Comparison of ENCODE assay signal across 9 mouse cellular contexts in the genomic region with DNA sequence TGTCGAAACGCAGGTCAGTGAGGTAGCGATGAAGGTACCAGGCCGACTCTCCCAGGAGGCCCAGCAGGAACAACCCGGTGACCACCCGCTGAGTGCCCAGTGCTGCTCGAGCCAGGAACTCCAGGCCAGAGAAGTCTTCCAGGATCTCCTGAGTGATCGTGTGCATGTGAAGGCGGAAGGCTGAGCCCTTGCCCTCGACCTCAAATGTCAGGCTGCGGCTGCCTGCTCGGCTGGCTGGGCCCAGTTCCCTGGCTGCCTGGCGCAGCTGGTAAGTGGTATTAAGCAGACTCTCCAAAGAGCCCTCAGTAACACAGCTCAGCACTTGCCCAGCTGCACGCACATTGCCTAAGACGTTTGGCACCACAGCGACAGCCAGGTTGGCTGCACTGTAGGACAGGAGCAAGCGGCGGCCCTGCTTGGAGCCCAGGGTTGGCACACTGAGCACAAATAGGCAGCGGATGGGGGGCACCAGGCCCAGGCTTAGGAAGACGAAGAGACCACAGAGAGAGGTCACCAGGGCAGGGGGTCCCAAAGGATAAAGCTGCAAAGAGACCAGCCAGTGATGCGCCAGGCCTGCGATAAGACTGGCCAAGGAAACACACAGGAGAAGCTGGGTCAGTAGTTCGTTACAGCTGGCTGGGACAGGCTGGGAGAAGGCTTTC. TPM values are rescaled to one million over a fixed set of nuclear protein-coding genes. Genes with fewer than 3 reads are reported as not detected.
A peak's percentile ranks its signal among the peaks of the same experiment; 100 is the strongest.
DNase-seq lines count a peak whose midpoint lies in the region; ATAC-seq and TF ChIP-seq lines count a peak whose summit lies in the region.
"Had no signal": no experiment of that assay in that cellular context is flagged by ENCODE, and none has a peak within 500 bp of the region (broad histone marks: within the 10 kb centered on the region; RNA-seq: fewer than 3 reads in every experiment).

No protein-coding gene starts in this region.

- no peak overlapping the region for H3K9ac ChIP-seq in embryonic facial prominence, embryonic 12.5 days
- 0 out of 2 replicates have a peak overlapping the region, but pooled peaks have one; percentile 14 for H3K9ac ChIP-seq in hindbrain, embryonic 13.5 days
- H3K9ac ChIP-seq in midbrain, embryonic 11.5 days (ENCODE audit: low read length), result no peak overlapping the region
- no peak overlapping the region for H3K9ac ChIP-seq in intestine, postnatal 0 days (ENCODE audit: low read depth, low read length)

- H3K4me3 ChIP-seq in embryonic facial prominence, embryonic 12.5 days, result no peak overlapping the region
- H3K4me3 ChIP-seq in hindbrain, embryonic 13.5 days, result no peak overlapping the region
- no peak overlapping the region for H3K4me3 ChIP-seq in midbrain, embryonic 11.5 days (ENCODE audit: low read depth, low read length)
- H3K4me3 ChIP-seq in intestine, postnatal 0 days (ENCODE audit: low read depth, low read length), result no peak overlapping the region

- peak overlapping the region; percentile 91 for H3K27ac ChIP-seq in embryonic facial prominence, embryonic 12.5 days
- H3K27ac ChIP-seq in hindbrain, embryonic 13.5 days, result peak overlapping the region; percentile 71
- no peak overlapping the region for H3K27ac ChIP-seq in midbrain, embryonic 11.5 days (ENCODE audit: low read depth, low read length)
- no peak overlapping the region for H3K27ac ChIP-seq in intestine, postnatal 0 days (ENCODE audit: low read depth, low read length)

- 57% methylated on average over 23 of the region's 23 CpGs for WGBS in embryonic facial prominence, embryonic 12.5 days
- 57% methylated on average over 23 of the region's 23 CpGs for WGBS in hindbrain, embryonic 13.5 days
- 67% methylated on average over 23 of the region's 23 CpGs for WGBS in midbrain, embryonic 11.5 days
- 79% methylated on average over 23 of the region's 23 CpGs for WGBS in intestine, postnatal 0 days

- H3K27me3 ChIP-seq in embryonic facial prominence, embryonic 12.5 days, result no peaks in the 10 kb centered on the region
- H3K27me3 ChIP-seq in hindbrain, embryonic 13.5 days, result no peaks in the 10 kb centered on the region
- H3K27me3 ChIP-seq in midbrain, embryonic 11.5 days (ENCODE audit: control insufficient read depth, insufficient read depth, low read length), result no peaks in the 10 kb centered on the region
- no peaks in the 10 kb centered on the region for H3K27me3 ChIP-seq in intestine, postnatal 0 days (replicated peaks; ENCODE audit: control insufficient read depth, insufficient read depth, low read length)

- H3K4me2 ChIP-seq in embryonic facial prominence, embryonic 12.5 days (replicated peaks), result peak overlapping the region; percentile 37
- no peak overlapping the region for H3K4me2 ChIP-seq in hindbrain, embryonic 13.5 days
- no peak overlapping the region for H3K4me2 ChIP-seq in midbrain, embryonic 11.5 days
- H3K4me2 ChIP-seq in intestine, postnatal 0 days (replicated peaks; ENCODE audit: low read depth), result no peak overlapping the region

- peak; percentile 51 for DNase-seq in adrenal gland, postnatal 10 days
- no peak for DNase-seq in adrenal gland, adult 8-10 months
- peak; percentile 86 for DNase-seq in midbrain, embryonic 11.5 days (ENCODE audit: low spot score, missing footprints)
- no peak for DNase-seq in urinary bladder, adult 2 months (ENCODE audit: low spot score)

- no peaks in the 10 kb centered on the region for H3K36me3 ChIP-seq in embryonic facial prominence, embryonic 12.5 days
- no peaks in the 10 kb centered on the region for H3K36me3 ChIP-seq in hindbrain, embryonic 13.5 days
- no peaks in the 10 kb centered on the region for H3K36me3 ChIP-seq in midbrain, embryonic 11.5 days (ENCODE audit: control insufficient read depth, insufficient read depth, low read length)
- no peaks in the 10 kb centered on the region for H3K36me3 ChIP-seq in intestine, postnatal 0 days (ENCODE audit: control insufficient read depth, insufficient read depth)

- TF ChIP-seq CTCF in intestine, postnatal 0 days (IDR thresholded peaks at IDR 0.05; ENCODE audit: low read depth), result no peak

- no peaks in the 10 kb centered on the region for H3K9me3 ChIP-seq in embryonic facial prominence, embryonic 12.5 days
- no peaks in the 10 kb centered on the region for H3K9me3 ChIP-seq in hindbrain, embryonic 13.5 days
- no peaks in the 10 kb centered on the region for H3K9me3 ChIP-seq in midbrain, embryonic 11.5 days (ENCODE audit: control insufficient read depth, low read length)
- no peaks in the 10 kb centered on the region for H3K9me3 ChIP-seq in intestine, postnatal 0 days (ENCODE audit: control insufficient read depth)

- peaks cover 30% of the 10 kb centered on the region for H3K4me1 ChIP-seq in embryonic facial prominence, embryonic 12.5 days
- H3K4me1 ChIP-seq in hindbrain, embryonic 13.5 days (replicated peaks), result peaks cover 15% of the 10 kb centered on the region
- 0 out of 2 replicates have a peak, but pooled peaks cover 8% of the 10 kb centered on the region for H3K4me1 ChIP-seq in midbrain, embryonic 11.5 days (ENCODE audit: control insufficient read depth, insufficient read depth, low read length)
- H3K4me1 ChIP-seq in intestine, postnatal 0 days (replicated peaks; ENCODE audit: control insufficient read depth, insufficient read depth, low read length), result no peaks in the 10 kb centered on the region

- peak; percentile 35; the same call in 1 of the 2 replicates for ATAC-seq in embryonic facial prominence, embryonic 12.5 days (ENCODE audit: insufficient number of reproducible peaks, insufficient read depth, low FRiP score, low TSS enrichment)
- ATAC-seq in hindbrain, embryonic 13.5 days (ENCODE audit: low FRiP score), result peak; percentile 18; the same call in 1 of the 2 replicates
- no peak for ATAC-seq in midbrain, embryonic 11.5 days (ENCODE audit: low FRiP score)
- ATAC-seq in erythroid progenitor cell, adult 5-6 weeks (replicated peaks; ENCODE audit: low FRiP score, poor library complexity, severe bottlenecking), result no peak
- no peak for ATAC-seq in intestine, postnatal 0 days

RNA-seq across cellular contexts. Expression of a gene that starts 2.6 kb away (rescaled TPM):
- total RNA-seq in adrenal gland, postnatal 10 days (2021), result under 1 TPM; 0.30 to 0.51 TPM
- total RNA-seq in adrenal gland, adult 8-10 months (2022), result under 1 TPM; 0.14 to 0.17 (median 0.16) TPM
- polyA plus RNA-seq in embryonic facial prominence, embryonic 12.5 days (2016; fragmentation: Nextera tagmentation; extraction: Ambion mirVana), result 0.08 TPM in 2 replicates
- polyA plus RNA-seq in hindbrain, embryonic 13.5 days (2015; fragmentation: Nextera tagmentation; extraction: Ambion mirVana), result 0.04 TPM in 1 of 2 replicates, not detected in the other
- 0.04 and 0.11 TPM in 2 replicates for polyA plus RNA-seq in midbrain, embryonic 11.5 days (2014; fragmentation: Nextera tagmentation; extraction: Ambion mirVana)
- polyA plus RNA-seq in urinary bladder, adult 2 months (2012; rRNA removed), result 0.01 and 0.03 TPM in 2 replicates
- total RNA-seq in erythroid progenitor cell, adult 5-6 weeks (2015; ENCODE audit: low replicate concordance), result not detected in 2 replicates
- not detected in 2 replicates for total RNA-seq in erythroid progenitor cell, adult 5-6 weeks (2017; ENCODE audit: low replicate concordance)
- 1.7 and 1.8 TPM in 2 replicates for polyA plus RNA-seq in intestine, postnatal 0 days (2015; fragmentation: Nextera tagmentation; extraction: Ambion mirVana)
- total RNA-seq: hematopoietic stem cell, adult 5-6 weeks had no signal

RNA-seq across cellular contexts. Expression of a gene that starts 9.6 kb away (rescaled TPM):
- total RNA-seq in adrenal gland, postnatal 10 days (2021), result 1 to 10 TPM; 5.1 to 6.0 TPM
- 1 to 10 TPM; 5.3 to 7.5 (median 6.3) TPM for total RNA-seq in adrenal gland, adult 8-10 months (2022)
- 17.0 and 17.1 TPM in 2 replicates for polyA plus RNA-seq in embryonic facial prominence, embryonic 12.5 days (2016; fragmentation: Nextera tagmentation; extraction: Ambion mirVana)
- 10.8 and 11.3 TPM in 2 replicates for polyA plus RNA-seq in hindbrain, embryonic 13.5 days (2015; fragmentation: Nextera tagmentation; extraction: Ambion mirVana)
- polyA plus RNA-seq in midbrain, embryonic 11.5 days (2014; fragmentation: Nextera tagmentation; extraction: Ambion mirVana), result 24.1 and 25.6 TPM in 2 replicates
- polyA plus RNA-seq in urinary bladder, adult 2 months (2012; rRNA removed), result 2.7 and 3.4 TPM in 2 replicates
- not detected in 2 replicates for total RNA-seq in erythroid progenitor cell, adult 5-6 weeks (2015; ENCODE audit: low replicate concordance)
- total RNA-seq in erythroid progenitor cell, adult 5-6 weeks (2017; ENCODE audit: low replicate concordance), result not detected in 2 replicates
- 0.82 and 0.90 TPM in 2 replicates for polyA plus RNA-seq in intestine, postnatal 0 days (2015; fragmentation: Nextera tagmentation; extraction: Ambion mirVana)
- total RNA-seq: hematopoietic stem cell, adult 5-6 weeks had no signal

RNA-seq across cellular contexts. Expression of a gene that starts 29.1 kb away (rescaled TPM):
- not detected for total RNA-seq in adrenal gland, postnatal 10 days (2021)
- not detected for total RNA-seq in adrenal gland, adult 8-10 months (2022)
- 2.6 and 2.9 TPM in 2 replicates for polyA plus RNA-seq in embryonic facial prominence, embryonic 12.5 days (2016; fragmentation: Nextera tagmentation; extraction: Ambion mirVana)
- 8.1 and 9.3 TPM in 2 replicates for polyA plus RNA-seq in hindbrain, embryonic 13.5 days (2015; fragmentation: Nextera tagmentation; extraction: Ambion mirVana)
- polyA plus RNA-seq in midbrain, embryonic 11.5 days (2014; fragmentation: Nextera tagmentation; extraction: Ambion mirVana), result 9.0 and 10.1 TPM in 2 replicates
- 0.01 TPM in 1 of 2 replicates, not detected in the other for polyA plus RNA-seq in urinary bladder, adult 2 months (2012; rRNA removed)
- not detected in 2 replicates for total RNA-seq in erythroid progenitor cell, adult 5-6 weeks (2015; ENCODE audit: low replicate concordance)
- not detected in 2 replicates for total RNA-seq in erythroid progenitor cell, adult 5-6 weeks (2017; ENCODE audit: low replicate concordance)
- 0.23 and 0.44 TPM in 2 replicates for polyA plus RNA-seq in intestine, postnatal 0 days (2015; fragmentation: Nextera tagmentation; extraction: Ambion mirVana)
- total RNA-seq: hematopoietic stem cell, adult 5-6 weeks had no signal

Comparison
In these comparisons a context has a peak if more than half of its experiments do, and no peak if none do; other contexts are left out.
1. DNase-seq: peak in adrenal gland, postnatal 10 days (single experiment) and midbrain, embryonic 11.5 days (single experiment); none in adrenal gland, adult 8-10 months (single experiment) and urinary bladder, adult 2 months (single experiment).
2. ATAC-seq: peak in embryonic facial prominence, embryonic 12.5 days (single experiment) and hindbrain, embryonic 13.5 days (single experiment); none in midbrain, embryonic 11.5 days (single experiment), erythroid progenitor cell, adult 5-6 weeks (single experiment) and intestine, postnatal 0 days (single experiment).
3. H3K27ac ChIP-seq: peak in embryonic facial prominence, embryonic 12.5 days (single experiment) and hindbrain, embryonic 13.5 days (single experiment); none in midbrain, embryonic 11.5 days (single experiment) and intestine, postnatal 0 days (single experiment).